Mouse (Mus musculus): ENCODE measurements around the gene Tbr1. TPM values are rescaled to one million over a fixed set of nuclear protein-coding genes. Genes with fewer than 3 reads are reported as not detected.
A peak's percentile ranks its signal among the peaks of the same experiment; 100 is the strongest.

The Tbr1 gene
- polyA plus RNA-seq, 1 experiment from 2014 or later = 2.4 TPM

GRCm38 (mm10) chr2:61809381-61809780 lies 6.7 kb downstream of the Tbr1 start:
- no peak overlapping the region for H3K4me3 ChIP-seq (ENCODE audit: low read depth, low read length)

GRCm38 (mm10) chr2:61810751-61811150 lies 8.0 kb downstream of the Tbr1 start:
- Histone ChIP-seq H3K27me3 (ENCODE audit: control insufficient read depth, insufficient read depth, low read depth, low read length) (peaks cover 39% of the 10 kb centered on the region), H3K9ac (ENCODE audit: low read depth, low read length) (no peak overlapping the region), H3K4me2 (ENCODE audit: low read length) (no peak overlapping the region), H3K9me3 (replicated peaks; ENCODE audit: control insufficient read depth, low read length, poor library complexity, severe bottlenecking) (no peaks in the 10 kb centered on the region; the same call in 1 of the 2 replicates), H3K4me1 (ENCODE audit: control insufficient read depth, insufficient read depth, low read length) (peaks cover 14% of the 10 kb centered on the region), H3K27ac (ENCODE audit: low read length) (no peak overlapping the region), H3K4me3 (ENCODE audit: low read depth, low read length) (no peak overlapping the region), H3K36me3 (ENCODE audit: control insufficient read depth, insufficient read depth, low read length) (no peaks in the 10 kb centered on the region)
- 23% methylated on average over 4 of the region's 4 CpGs for WGBS
- ATAC-seq = no peak

More at GRCm38 (mm10) chr2:61809381-61809780, 6.7 kb downstream of the Tbr1 start:
- Histone ChIP-seq H3K4me1 (ENCODE audit: control insufficient read depth, insufficient read depth, low read length) (peaks cover 13% of the 10 kb centered on the region), H3K9ac (ENCODE audit: low read depth, low read length) (no peak overlapping the region), H3K36me3 (ENCODE audit: control insufficient read depth, insufficient read depth, low read length) (no peaks in the 10 kb centered on the region), H3K9me3 (replicated peaks; ENCODE audit: control insufficient read depth, low read length, poor library complexity, severe bottlenecking) (no peaks in the 10 kb centered on the region; the same call in 1 of the 2 replicates), H3K27me3 (ENCODE audit: control insufficient read depth, insufficient read depth, low read depth, low read length) (peaks cover 37% of the 10 kb centered on the region), H3K4me2 (ENCODE audit: low read length) (no peak overlapping the region), H3K27ac (ENCODE audit: low read length) (no peak overlapping the region)
- 4% methylated on average over 1 of the region's 1 CpGs for WGBS
- no peak for ATAC-seq

DNA sequence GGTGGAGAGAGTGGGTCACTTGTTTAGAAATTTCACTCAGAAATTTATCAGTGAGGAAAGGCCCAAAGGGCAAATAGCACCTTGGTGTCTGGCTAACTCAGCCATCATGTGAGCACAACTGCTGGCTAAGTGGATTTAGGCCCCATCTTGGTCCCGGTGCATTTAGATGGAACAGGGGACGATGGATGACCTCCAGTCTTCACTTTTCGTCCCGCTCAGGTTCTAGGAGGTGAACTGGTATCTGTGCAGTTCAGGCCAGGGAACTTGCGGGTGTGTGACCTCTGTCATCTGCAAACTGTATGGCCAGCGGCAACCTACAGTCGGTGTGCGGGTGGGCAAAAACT lies 8.4 kb downstream of the Tbr1 start:
- Histone ChIP-seq H3K27me3 (ENCODE audit: control insufficient read depth, insufficient read depth, low read depth, low read length) (peaks cover 39% of the 10 kb centered on the region), H3K4me2 (ENCODE audit: low read length) (peak overlapping the region; percentile 90), H3K9ac (ENCODE audit: low read depth, low read length) (no peak overlapping the region), H3K36me3 (ENCODE audit: control insufficient read depth, insufficient read depth, low read length) (no peaks in the 10 kb centered on the region), H3K9me3 (replicated peaks; ENCODE audit: control insufficient read depth, low read length, poor library complexity, severe bottlenecking) (no peaks in the 10 kb centered on the region; the same call in 1 of the 2 replicates), H3K4me1 (ENCODE audit: control insufficient read depth, insufficient read depth, low read length) (peaks cover 18% of the 10 kb centered on the region), H3K27ac (ENCODE audit: low read length) (no peak overlapping the region), H3K4me3 (ENCODE audit: low read depth, low read length) (peak overlapping the region; percentile 49)
- no peak for ATAC-seq
- 8% methylated on average over 8 of the region's 8 CpGs for WGBS

DNA sequence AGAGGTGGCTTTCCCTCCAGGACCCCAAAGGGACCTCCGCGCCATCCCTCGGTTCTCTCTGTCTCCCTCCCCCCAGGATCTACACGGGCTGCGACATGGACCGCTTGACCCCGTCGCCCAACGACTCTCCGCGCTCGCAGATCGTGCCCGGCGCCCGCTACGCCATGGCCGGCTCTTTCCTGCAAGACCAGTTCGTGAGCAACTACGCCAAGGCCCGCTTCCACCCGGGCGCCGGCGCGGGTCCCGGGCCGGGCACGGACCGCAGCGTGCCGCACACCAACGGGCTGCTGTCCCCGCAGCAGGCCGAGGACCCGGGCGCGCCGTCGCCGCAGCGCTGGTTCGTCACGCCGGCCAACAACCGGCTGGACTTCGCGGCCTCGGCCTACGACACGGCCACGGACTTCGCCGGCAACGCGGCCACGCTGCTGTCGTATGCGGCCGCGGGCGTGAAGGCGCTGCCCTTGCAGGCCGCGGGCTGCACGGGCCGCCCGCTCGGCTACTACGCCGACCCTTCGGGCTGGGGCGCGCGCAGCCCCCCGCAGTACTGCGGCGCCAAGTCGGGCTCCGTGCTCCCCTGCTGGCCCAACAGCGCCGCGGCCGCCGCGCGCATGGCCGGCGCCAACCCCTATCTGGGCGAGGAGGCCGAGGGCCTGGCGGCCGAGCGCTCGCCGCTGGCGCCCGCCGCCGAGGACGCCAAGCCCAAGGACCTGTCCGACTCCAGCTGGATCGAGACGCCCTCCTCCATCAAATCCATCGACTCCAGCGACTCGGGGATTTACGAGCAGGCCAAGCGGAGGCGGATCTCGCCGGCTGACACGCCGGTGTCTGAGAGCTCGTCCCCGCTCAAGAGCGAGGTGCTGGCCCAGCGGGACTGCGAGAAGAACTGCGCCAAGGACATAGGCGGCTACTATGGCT lies 9.0 kb downstream of the Tbr1 start:
- peak overlapping the region; percentile 90 for H3K4me2 ChIP-seq (ENCODE audit: low read length)
- peak overlapping the region; percentile 49 for H3K4me3 ChIP-seq (ENCODE audit: low read depth, low read length)
- H3K36me3 ChIP-seq (ENCODE audit: control insufficient read depth, insufficient read depth, low read length) = no peaks in the 10 kb centered on the region
- under 1% methylated on average over 115 of the region's 121 CpGs for WGBS
- H3K9me3 ChIP-seq (replicated peaks; ENCODE audit: control insufficient read depth, low read length, poor library complexity, severe bottlenecking) = no peaks in the 10 kb centered on the region; the same call in 1 of the 2 replicates
- peaks cover 18% of the 10 kb centered on the region for H3K4me1 ChIP-seq (ENCODE audit: control insufficient read depth, insufficient read depth, low read length)
- peak overlapping the region; percentile 7; the same call in 1 of the 2 replicates for H3K27ac ChIP-seq (ENCODE audit: low read length)
- peaks cover 39% of the 10 kb centered on the region for H3K27me3 ChIP-seq (ENCODE audit: control insufficient read depth, insufficient read depth, low read depth, low read length)
- peak; percentile 57 for ATAC-seq
- H3K9ac ChIP-seq (ENCODE audit: low read depth, low read length) = peak overlapping the region; percentile 62

GRCm38 (mm10) chr2:61812536-61812935 lies 9.8 kb downstream of the Tbr1 start:
- Histone ChIP-seq H3K9ac (ENCODE audit: low read depth, low read length) (no peak overlapping the region), H3K4me1 (ENCODE audit: control insufficient read depth, insufficient read depth, low read length) (peaks cover 18% of the 10 kb centered on the region), H3K36me3 (ENCODE audit: control insufficient read depth, insufficient read depth, low read length) (no peaks in the 10 kb centered on the region), H3K27ac (ENCODE audit: low read length) (no peak overlapping the region), H3K4me2 (ENCODE audit: low read length) (peak overlapping the region; percentile 90), H3K9me3 (replicated peaks; ENCODE audit: control insufficient read depth, low read length, poor library complexity, severe bottlenecking) (no peaks in the 10 kb centered on the region; the same call in 1 of the 2 replicates), H3K27me3 (ENCODE audit: control insufficient read depth, insufficient read depth, low read depth, low read length) (peaks cover 40% of the 10 kb centered on the region), H3K4me3 (ENCODE audit: low read depth, low read length) (peak overlapping the region; percentile 49)
- no peak for ATAC-seq
- WGBS = 5% methylated on average over 12 of the region's 12 CpGs

GRCm38 (mm10) chr2:61813106-61813505 lies 10.4 kb downstream of the Tbr1 start:
- Histone ChIP-seq H3K4me1 (ENCODE audit: control insufficient read depth, insufficient read depth, low read length) (peaks cover 18% of the 10 kb centered on the region), H3K36me3 (ENCODE audit: control insufficient read depth, insufficient read depth, low read length) (no peaks in the 10 kb centered on the region), H3K9ac (ENCODE audit: low read depth, low read length) (no peak overlapping the region), H3K27ac (ENCODE audit: low read length) (no peak overlapping the region), H3K4me3 (ENCODE audit: low read depth, low read length) (no peak overlapping the region), H3K27me3 (ENCODE audit: control insufficient read depth, insufficient read depth, low read depth, low read length) (peaks cover 42% of the 10 kb centered on the region), H3K9me3 (replicated peaks; ENCODE audit: control insufficient read depth, low read length, poor library complexity, severe bottlenecking) (no peaks in the 10 kb centered on the region; the same call in 1 of the 2 replicates), H3K4me2 (ENCODE audit: low read length) (no peak overlapping the region)
- WGBS = 9% methylated on average over 6 of the region's 6 CpGs
- no peak for ATAC-seq

- H3K27ac ChIP-seq (ENCODE audit: low read length) = no peak overlapping the region
Observed at GRCm38 (mm10) chr2:61813521-61813920, 10.8 kb downstream of the Tbr1 start.

GRCm38 (mm10) chr2:61814548-61815473 lies 12.1 kb downstream of the Tbr1 start:
- peaks cover 18% of the 10 kb centered on the region for H3K4me1 ChIP-seq (ENCODE audit: control insufficient read depth, insufficient read depth, low read length)
- H3K27me3 ChIP-seq (ENCODE audit: control insufficient read depth, insufficient read depth, low read depth, low read length) = peaks cover 28% of the 10 kb centered on the region
- H3K9me3 ChIP-seq (replicated peaks; ENCODE audit: control insufficient read depth, low read length, poor library complexity, severe bottlenecking) = no peaks in the 10 kb centered on the region; the same call in 1 of the 2 replicates
- H3K9ac ChIP-seq (ENCODE audit: low read depth, low read length) = peak overlapping the region; percentile 63
- no peaks in the 10 kb centered on the region for H3K36me3 ChIP-seq (ENCODE audit: control insufficient read depth, insufficient read depth, low read length)
- 0 out of 2 replicates have a peak overlapping the region, but pooled peaks have one; percentile 69 for H3K27ac ChIP-seq (ENCODE audit: low read length)
- H3K4me2 ChIP-seq (ENCODE audit: low read length) = peak overlapping the region; percentile 89
- H3K4me3 ChIP-seq (ENCODE audit: low read depth, low read length) = peak overlapping the region; percentile 50
- 2% methylated on average over 34 of the region's 50 CpGs for WGBS
- peak; percentile 89 for ATAC-seq

More at GRCm38 (mm10) chr2:61813521-61813920, 10.8 kb downstream of the Tbr1 start:
- ATAC-seq = no peak
- Histone ChIP-seq H3K9me3 (replicated peaks; ENCODE audit: control insufficient read depth, low read length, poor library complexity, severe bottlenecking) (no peaks in the 10 kb centered on the region; the same call in 1 of the 2 replicates), H3K9ac (ENCODE audit: low read depth, low read length) (no peak overlapping the region), H3K4me3 (ENCODE audit: low read depth, low read length) (no peak overlapping the region), H3K4me1 (ENCODE audit: control insufficient read depth, insufficient read depth, low read length) (peaks cover 18% of the 10 kb centered on the region), H3K4me2 (ENCODE audit: low read length) (no peak overlapping the region), H3K27me3 (ENCODE audit: control insufficient read depth, insufficient read depth, low read depth, low read length) (peaks cover 41% of the 10 kb centered on the region), H3K36me3 (ENCODE audit: control insufficient read depth, insufficient read depth, low read length) (no peaks in the 10 kb centered on the region)
- WGBS = 20% methylated on average over 1 of the region's 1 CpGs

All from midbrain, embryonic 16.5 days (tissue).